Mouse (Mus musculus) liver, embryonic 14.5 days (tissue): ENCODE measurements around the gene Zbtb16. TPM values are rescaled to one million over a fixed set of nuclear protein-coding genes. Genes with fewer than 3 reads are reported as not detected.
A peak's percentile ranks its signal among the peaks of the same experiment; 100 is the strongest.

Source experiments
- ATAC-seq: fragments of 200-750 bp; cut with Nextera tagmentation; 2 replicates; pipeline ENCODE4 v1.8.0; 2017; ENCODE audit warnings: moderate number of reproducible peaks, mild to moderate bottlenecking, moderate library complexity; ENCODE audit not compliant: insufficient read depth
- DNase-seq, 3 experiments: peaks; one replicate each; pipeline ENCODE4 v3.0.0-alpha.2; 2012 to 2013; ENCODE audit warnings: low read depth in 3 of 3, low spot score in 3 of 3
- H3K27ac ChIP-seq: fragments of 300-500 bp; sonication (generic); 2 replicates; pipeline ENCODE4 v1.5.1; 2014; ENCODE audit warnings: moderate library complexity, mild to moderate bottlenecking, control low read depth, inconsistent platforms
- H3K27me3 ChIP-seq: fragments of 300-500 bp; sonication (generic); 2 replicates; pipeline ENCODE4 v1.6.1; 2014; ENCODE audit warnings: mild to moderate bottlenecking, low read length, moderate library complexity; ENCODE audit not compliant: control insufficient read depth, insufficient read depth
- H3K36me3 ChIP-seq: fragments of 300-500 bp; sonication (generic); replicated peaks from 2 replicates; pipeline ENCODE4 v1.6.1; 2014; ENCODE audit warnings: low read depth; ENCODE audit not compliant: control insufficient read depth, insufficient read depth
- H3K4me1 ChIP-seq, 2 experiments: fragments of 200-500 bp in 1 of 2; fragments of 300-500 bp in 1 of 2; sonication (generic) in 1 of 2; replicated peaks; 2 replicates each; pipeline ENCODE4 v1.6.1; 2012 to 2014; ENCODE audit warnings: antibody characterized with exemption in 1 of 2, inconsistent platforms in 1 of 2, low read length in 1 of 2; ENCODE audit not compliant: control insufficient read depth in 2 of 2, insufficient read depth in 2 of 2
- H3K4me2 ChIP-seq: fragments of 300-500 bp; sonication (generic); 2 replicates; pipeline ENCODE4 v1.6.1; 2014; ENCODE audit warnings: low read depth, mild to moderate bottlenecking, control low read depth, moderate library complexity
- H3K4me3 ChIP-seq, 2 experiments: fragments of 200-500 bp in 1 of 2; fragments of 300-500 bp in 1 of 2; sonication (generic) in 1 of 2; 2 replicates each; pipeline ENCODE4 v1.5.1; 2012 to 2014; ENCODE audit warnings: low read depth in 2 of 2, low read length in 2 of 2, mild to moderate bottlenecking in 2 of 2, control low read depth in 1 of 2, inconsistent platforms in 1 of 2, moderate library complexity in 1 of 2; ENCODE audit not compliant: insufficient read depth in 1 of 2
- H3K9ac ChIP-seq: fragments of 300-500 bp; sonication (generic); replicated peaks from 2 replicates; pipeline ENCODE4 v1.6.1; 2014; ENCODE audit warnings: mild to moderate bottlenecking, control low read depth, moderate library complexity
- H3K9me3 ChIP-seq: fragments of 300-500 bp; sonication (generic); 2 replicates; pipeline ENCODE4 v1.6.1; 2016; ENCODE audit warnings: low read length, mixed read lengths; ENCODE audit not compliant: control insufficient read depth
- CTCF ChIP-seq: IDR thresholded peaks from 2 replicates; pipeline ENCODE4 v1.5.1; 2016; ENCODE audit warnings: antibody characterized with exemption, low read depth, control low read depth
- EP300 ChIP-seq: IDR thresholded peaks from 2 replicates; pipeline ENCODE4 v1.6.1; 2016; ENCODE audit warnings: antibody characterized with exemption, low read depth
- WGBS: fragments of 180-500 bp; shearing (Covaris S2); extraction: QIAGEN DNeasy Blood & Tissue Kit; methylation state at CpG from one replicate; pipeline ENCODE4 v1.1.7; 2014; ENCODE audit not compliant: insufficient replicate concordance; 5-methylcytosine and 5-hydroxymethylcytosine counted together
- polyA plus RNA-seq, 2 experiments: library from polyadenylated mRNA; depleted of rRNA in 1 of 2; stranded (reverse) in 1 of 2; unstranded in 1 of 2; fragments of >200 nt; fragmentation: Nextera tagmentation in 1 of 2; extraction: Ambion mirVana in 1 of 2; gene quantifications; 2 replicates each; pipeline versions ENCODE4 v1.2.1 to v1.2.3; 2012 to 2014

Zbtb16 gene
- polyA plus RNA-seq, 2 experiments: 0.26 to 0.30 TPM

DNA sequence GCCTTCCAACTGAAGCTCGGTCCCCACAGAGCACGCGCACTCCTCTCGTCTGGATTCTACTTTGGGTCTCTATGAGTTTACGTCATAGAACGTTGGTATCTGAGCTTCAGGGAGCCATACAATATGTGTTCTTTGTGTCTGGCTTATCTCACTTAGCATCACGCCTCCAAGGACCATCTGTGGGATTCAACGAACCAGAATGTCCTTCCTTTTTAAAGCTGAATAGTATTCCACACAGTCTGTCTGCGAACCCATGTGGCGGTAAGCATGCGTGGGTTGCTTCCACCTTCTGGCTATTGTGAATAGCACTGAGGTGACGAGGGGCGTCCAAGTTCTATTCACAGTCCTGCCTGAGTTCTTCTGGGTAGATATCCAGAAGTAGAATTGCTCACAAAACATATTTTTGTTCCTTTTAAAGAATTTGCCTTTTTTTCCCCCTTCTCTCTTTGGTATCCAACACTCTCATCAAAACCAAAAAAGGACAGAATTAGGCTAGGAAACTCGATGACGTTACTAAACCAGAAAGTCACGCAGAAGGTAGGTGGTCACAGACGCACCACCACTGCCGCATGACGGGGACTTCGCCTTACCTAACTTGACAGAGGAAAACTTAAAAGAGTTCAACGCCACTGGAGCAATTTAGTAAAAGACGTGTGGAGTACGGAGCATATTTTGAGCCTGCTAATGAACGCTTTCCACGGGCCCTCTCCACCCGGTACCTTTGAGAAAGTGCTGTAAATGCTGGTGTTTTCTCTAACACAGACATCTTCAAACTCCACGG lies 32.4 kb downstream of the Zbtb16 start:
- Histone ChIP-seq H3K4me3 (no peak overlapping the region), H3K4me2 (no peak overlapping the region), H3K4me1 (peaks cover 0 to 24% of the 10 kb centered on the region in 2 experiments; a peak in 2 of 4 replicates), H3K27me3 (no peaks in the 10 kb centered on the region; the same call in 1 of the 2 replicates), H3K27ac (no peak overlapping the region), H3K9ac (no peak overlapping the region), H3K9me3 (no peaks in the 10 kb centered on the region), H3K36me3 (no peaks in the 10 kb centered on the region)
- no peak for TF ChIP-seq CTCF
- TF ChIP-seq EP300: no peak
- 80% methylated on average over 27 of the region's 27 CpGs for WGBS
- ATAC-seq (no peak), DNase-seq (no peak)

DNA sequence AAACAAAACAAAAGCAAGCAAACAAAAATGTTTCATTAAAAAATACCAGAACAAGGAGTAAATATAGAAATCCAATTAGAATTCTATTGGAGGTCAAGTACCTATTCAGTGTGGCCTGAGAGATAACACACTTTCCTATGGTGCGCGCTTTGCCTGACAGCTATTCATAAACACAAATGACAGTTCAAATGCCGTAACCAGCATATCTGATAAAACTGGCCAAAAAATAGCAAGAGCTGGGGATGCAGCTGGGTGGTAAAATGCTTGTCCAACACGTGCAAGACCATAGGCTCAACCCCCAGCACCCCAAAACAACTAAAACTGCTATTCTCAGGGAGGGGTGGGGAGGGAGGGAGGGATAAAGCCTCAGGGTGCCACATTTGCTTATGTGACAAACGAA lies 33.6 kb downstream of the Zbtb16 start:
- peaks cover 0 to 22% of the 10 kb centered on the region in 2 experiments; a peak in 2 of 4 replicates for H3K4me1 ChIP-seq
- H3K27ac ChIP-seq: no peak overlapping the region
- 12% methylated on average over 5 of the region's 5 CpGs for WGBS
- H3K4me3 ChIP-seq: no peak overlapping the region
- TF ChIP-seq EP300: no peak
- no peak for TF ChIP-seq CTCF
- H3K4me2 ChIP-seq: peak overlapping the region; percentile 18; the same call in 1 of the 2 replicates
- H3K9me3 ChIP-seq: no peaks in the 10 kb centered on the region
- H3K36me3 ChIP-seq: no peaks in the 10 kb centered on the region
- H3K9ac ChIP-seq: no peak overlapping the region
- DNase-seq (no peak), ATAC-seq (no peak)
- no peaks in the 10 kb centered on the region; the same call in 1 of the 2 replicates for H3K27me3 ChIP-seq

DNA sequence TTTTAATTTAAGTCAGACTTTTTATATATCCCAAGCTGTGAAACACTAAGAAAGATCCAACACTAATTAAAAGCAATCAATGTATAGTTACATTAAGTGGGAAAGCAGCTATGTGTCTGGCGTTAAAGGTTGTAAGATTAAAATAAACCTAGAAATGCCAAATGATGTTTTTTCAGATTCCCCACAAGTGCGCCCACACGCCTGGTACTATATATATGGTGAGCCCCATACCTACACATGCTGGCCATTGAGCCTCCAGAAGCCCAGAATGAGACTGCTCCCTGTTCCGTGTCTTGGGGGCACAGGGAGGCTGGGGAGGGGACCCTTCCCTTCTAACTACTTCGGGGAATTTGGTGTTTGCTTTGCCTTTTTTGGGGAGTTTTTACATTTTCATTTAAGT lies 34.7 kb downstream of the Zbtb16 start:
- DNase-seq: no peak
- Histone ChIP-seq H3K4me3 (no peak overlapping the region), H3K4me2 (no peak overlapping the region), H3K27ac (no peak overlapping the region), H3K9me3 (no peaks in the 10 kb centered on the region), H3K27me3 (no peaks in the 10 kb centered on the region; the same call in 1 of the 2 replicates), H3K9ac (no peak overlapping the region), H3K36me3 (no peaks in the 10 kb centered on the region), H3K4me1 (peaks cover 0 to 16% of the 10 kb centered on the region in 2 experiments; a peak in 2 of 4 replicates)
- TF ChIP-seq EP300 (no peak), CTCF (no peak)
- 77% methylated on average over 5 of the region's 5 CpGs for WGBS
- ATAC-seq: no peak

DNA sequence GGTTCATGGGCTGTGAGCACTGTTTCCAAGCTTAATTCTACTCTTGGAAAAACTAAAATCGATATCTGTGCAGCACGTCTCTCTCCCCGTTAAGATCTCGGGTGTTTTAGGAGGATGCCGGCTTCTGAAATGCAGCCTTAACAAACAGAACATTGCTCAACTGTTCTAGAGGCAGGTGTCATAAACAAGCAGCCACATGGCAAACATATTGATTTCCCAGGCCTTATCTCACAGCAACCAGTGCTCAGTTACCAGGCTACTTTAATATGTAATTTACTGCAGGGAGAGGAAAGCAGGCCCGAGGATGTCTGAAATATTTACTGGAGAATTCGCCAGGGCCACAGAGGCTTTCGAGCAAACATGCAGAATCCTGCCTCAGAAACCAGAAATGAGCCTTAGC lies 35.4 kb downstream of the Zbtb16 start:
- Histone ChIP-seq H3K9me3 (no peaks in the 10 kb centered on the region), H3K27ac (no peak overlapping the region), H3K36me3 (no peaks in the 10 kb centered on the region), H3K4me1 (peaks cover 0 to 13% of the 10 kb centered on the region in 2 experiments; a peak in 2 of 4 replicates), H3K4me2 (no peak overlapping the region), H3K4me3 (no peak overlapping the region), H3K27me3 (no peaks in the 10 kb centered on the region; the same call in 1 of the 2 replicates), H3K9ac (no peak overlapping the region)
- 33% methylated on average over 8 of the region's 8 CpGs for WGBS
- ATAC-seq (no peak), DNase-seq (no peak)
- TF ChIP-seq CTCF (no peak), EP300 (peak; percentile 40; the same call in 1 of the 2 replicates)

DNA sequence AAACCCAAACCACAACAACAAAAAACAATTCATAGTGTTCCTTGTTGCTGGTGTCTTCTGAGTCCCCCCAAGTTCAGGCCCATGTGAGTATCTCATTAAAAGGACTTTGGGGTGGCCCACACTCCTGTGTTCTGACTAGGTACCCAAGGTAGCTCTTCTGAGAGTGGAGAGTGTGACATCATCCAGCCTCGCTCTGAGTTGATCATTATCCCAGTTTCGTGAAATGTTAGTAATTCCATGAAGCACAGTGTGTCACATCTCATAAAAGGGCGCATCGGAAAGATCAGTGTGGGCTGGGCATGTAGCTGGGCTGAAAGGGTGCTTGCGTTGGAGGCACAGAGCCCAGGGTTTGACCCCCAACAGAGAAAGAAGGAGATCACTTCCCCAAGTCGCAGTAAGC lies 38.0 kb downstream of the Zbtb16 start:
- TF ChIP-seq EP300 (no peak), CTCF (no peak)
- no peak overlapping the region for H3K4me3 ChIP-seq
- no peaks in the 10 kb centered on the region; the same call in 1 of the 2 replicates for H3K27me3 ChIP-seq
- no peak overlapping the region for H3K27ac ChIP-seq
- peaks cover 4 to 28% of the 10 kb centered on the region in 2 experiments for H3K4me1 ChIP-seq
- 66% methylated on average over 6 of the region's 6 CpGs for WGBS
- no peak overlapping the region for H3K4me2 ChIP-seq
- no peak overlapping the region for H3K9ac ChIP-seq
- ATAC-seq (no peak), DNase-seq (no peak)
- no peaks in the 10 kb centered on the region for H3K9me3 ChIP-seq
- H3K36me3 ChIP-seq: no peaks in the 10 kb centered on the region
